28 mouse cellular contexts compared by ENCODE assay signal in the genomic region with DNA sequence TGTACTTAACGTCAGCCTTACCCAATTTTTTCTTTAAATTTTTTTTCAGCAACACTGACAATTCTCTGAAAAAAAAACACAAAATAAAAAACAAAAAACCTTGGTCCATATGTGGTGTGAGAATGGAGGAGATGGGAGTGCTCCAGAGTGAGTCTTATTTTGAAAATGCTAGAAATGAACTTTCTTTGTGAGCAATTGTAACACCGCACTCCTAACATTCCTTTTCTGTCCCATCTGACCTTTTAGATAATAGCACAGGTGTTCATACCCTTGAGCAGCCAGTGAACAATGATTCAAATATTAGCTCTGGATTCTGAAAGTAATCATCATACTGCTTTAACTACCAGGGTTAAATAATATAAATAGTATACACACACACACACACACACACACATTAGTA.
"Had no signal": no experiment of that assay in that cellular context is flagged by ENCODE, and none has a peak within 500 bp of the region (broad histone marks: within the 10 kb centered on the region; RNA-seq: fewer than 3 reads in every experiment).

No protein-coding gene starts in this region.

- H3K36me3 ChIP-seq: embryonic facial prominence, embryonic 10.5 days; embryonic facial prominence, embryonic 12.5 days; embryonic facial prominence, embryonic 13.5 days; embryonic facial prominence, embryonic 15.5 days; forebrain, embryonic 10.5 days; forebrain, embryonic 12.5 days; forebrain, embryonic 15.5 days had no signal

- DNase-seq: cerebellum, adult 8-10 months; cerebellum, adult 9-10 months; cerebellum, adult 9-11 months; cerebellum, postnatal 10 days; cerebellum, postnatal 14 days; cerebellum, postnatal 25 days; cerebellum, postnatal 36 days; embryo, embryonic 11 days; forebrain, postnatal 0 days; gastrocnemius, adult 2 months; gastrocnemius, postnatal 10 days; gastrocnemius, postnatal 14 days; gastrocnemius, postnatal 25 days; gastrocnemius, postnatal 36 days; heart, adult 11 months; heart, adult 18-20 months; heart, adult 2 months had no signal

- H3K9me3 ChIP-seq: embryonic facial prominence, embryonic 10.5 days; embryonic facial prominence, embryonic 12.5 days; embryonic facial prominence, embryonic 13.5 days; embryonic facial prominence, embryonic 15.5 days; forebrain, embryonic 10.5 days; forebrain, embryonic 12.5 days; forebrain, embryonic 13.5 days; forebrain, embryonic 15.5 days had no signal

- H3K9ac ChIP-seq: embryonic facial prominence, embryonic 12.5 days; embryonic facial prominence, embryonic 13.5 days; embryonic facial prominence, embryonic 15.5 days; forebrain, embryonic 12.5 days; forebrain, embryonic 13.5 days; forebrain, embryonic 15.5 days; forebrain, postnatal 0 days had no signal

- ATAC-seq: forebrain, embryonic 13.5 days; forebrain, embryonic 14.5 days; forebrain, embryonic 15.5 days; forebrain, embryonic 16.5 days; forebrain, postnatal 0 days had no signal

- H3K4me2 ChIP-seq: embryonic facial prominence, embryonic 12.5 days; embryonic facial prominence, embryonic 13.5 days; embryonic facial prominence, embryonic 15.5 days; forebrain, embryonic 12.5 days; forebrain, embryonic 13.5 days; forebrain, embryonic 15.5 days had no signal

- H3K4me3 ChIP-seq: embryonic facial prominence, embryonic 10.5 days; embryonic facial prominence, embryonic 12.5 days; embryonic facial prominence, embryonic 13.5 days; embryonic facial prominence, embryonic 15.5 days; erythroblast, embryonic 14.5 days; forebrain, embryonic 10.5 days; forebrain, embryonic 12.5 days; forebrain, embryonic 13.5 days; forebrain, embryonic 15.5 days; gastrocnemius, adult 2 months; heart, adult 2 months had no signal

- H3K27me3 ChIP-seq: embryonic facial prominence, embryonic 12.5 days; embryonic facial prominence, embryonic 13.5 days; embryonic facial prominence, embryonic 15.5 days; forebrain, embryonic 12.5 days; forebrain, embryonic 13.5 days; forebrain, embryonic 15.5 days had no signal

- H3K4me1 ChIP-seq: embryonic facial prominence, embryonic 10.5 days; embryonic facial prominence, embryonic 12.5 days; embryonic facial prominence, embryonic 13.5 days; embryonic facial prominence, embryonic 15.5 days; forebrain, embryonic 10.5 days; forebrain, embryonic 12.5 days; forebrain, embryonic 13.5 days; forebrain, embryonic 15.5 days had no signal

- H3K27ac ChIP-seq: embryonic facial prominence, embryonic 10.5 days; embryonic facial prominence, embryonic 12.5 days; embryonic facial prominence, embryonic 13.5 days; embryonic facial prominence, embryonic 15.5 days; forebrain, embryonic 10.5 days; forebrain, embryonic 12.5 days; forebrain, embryonic 13.5 days; forebrain, embryonic 15.5 days; gastrocnemius, adult 2 months; heart, adult 2 months had no signal
